Mouse (Mus musculus) left cerebral cortex, adult 8-10 months (tissue): ENCODE data around the gene Muc13. TPM values are rescaled to one million over a fixed set of nuclear protein-coding genes. Genes with fewer than 3 reads are reported as not detected.

ENCODE experiments used
- DNase-seq, 2 experiments: peaks; one replicate each; pipeline ENCODE4 v3.0.0; 2022; ENCODE audit warnings: low spot score in 2 of 2
- total RNA-seq, 4 experiments: library from RNA; stranded (reverse); gene quantifications; 2 replicates each; pipeline ENCODE4 v1.2.4; 2022

Muc13 gene
- total RNA-seq, 4 experiments from 2014 or later: 0.11 TPM; not detected in 3

- peak; percentile 44 to 79 for DNase-seq
Observed at GRCm38 (mm10) chr16:33820269-33821178, 26.7 kb downstream of the Muc13 start.

GRCm38 (mm10) chr16:33824603-33825002 is 30.8 kb downstream of the Muc13 start:
- DNase-seq: no peak

DNA sequence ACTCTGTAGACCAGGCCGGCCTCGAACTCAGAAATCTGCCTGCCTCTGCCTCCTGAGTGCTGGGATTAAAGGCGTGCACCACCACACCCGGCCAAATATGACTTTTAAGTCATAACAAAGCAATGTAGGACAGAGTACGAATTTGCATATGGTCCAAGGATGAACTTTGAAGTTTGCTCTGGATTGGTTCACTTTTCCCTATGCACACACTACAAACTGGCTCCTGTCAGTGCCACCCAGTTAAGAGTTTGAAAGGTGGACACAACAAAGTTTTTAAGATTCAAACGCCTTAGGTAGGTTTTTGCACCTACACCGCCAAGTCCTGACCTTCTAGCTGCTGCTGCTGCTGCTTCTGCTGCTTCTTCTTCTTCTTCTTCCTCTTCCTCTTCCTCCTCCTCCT is 34.7 kb downstream of the Muc13 start:
- DNase-seq: no peak

- peak in 1 of 2 experiments; percentile 32 for DNase-seq
Observed at GRCm38 (mm10) chr16:33829301-33829831, 35.5 kb downstream of the Muc13 start, which contains the start of gene Itgb5. Gene Itgb5 (plus strand): TSS chr16:33829665.

DNA sequence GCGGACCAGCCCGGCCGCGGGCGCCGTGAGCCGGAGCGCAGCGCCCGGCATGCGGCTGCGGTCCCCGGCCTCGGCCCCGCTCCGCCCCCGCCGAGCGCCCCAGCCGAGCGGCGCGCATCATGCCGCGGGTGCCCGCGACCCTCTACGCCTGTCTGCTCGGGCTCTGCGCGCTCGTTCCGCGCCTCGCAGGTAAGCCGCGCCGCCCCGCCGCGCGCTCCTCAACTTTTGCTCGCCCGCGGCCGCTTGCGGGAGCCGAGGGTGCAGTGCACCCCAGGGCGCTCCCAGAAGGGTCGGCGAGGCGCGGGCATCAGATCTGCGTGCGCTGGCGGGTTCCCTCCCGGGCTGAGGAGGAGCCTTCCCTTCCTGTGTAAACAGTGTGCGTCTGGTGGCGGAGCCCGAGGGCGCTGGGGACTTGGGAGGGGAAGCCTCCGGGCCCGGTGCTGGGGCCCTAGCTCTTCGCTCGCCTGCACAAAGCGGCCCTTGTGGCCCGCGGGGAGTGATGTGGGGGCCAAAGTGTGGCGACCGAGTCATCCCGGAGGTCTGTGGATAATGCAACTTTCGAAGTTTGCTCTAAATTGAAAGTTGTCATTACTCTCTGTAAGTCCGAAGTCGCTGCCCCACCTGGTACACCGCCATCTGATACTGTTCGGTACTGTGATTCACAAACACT is 36.1 kb downstream of the Muc13 start:
- no peak for DNase-seq

DNA sequence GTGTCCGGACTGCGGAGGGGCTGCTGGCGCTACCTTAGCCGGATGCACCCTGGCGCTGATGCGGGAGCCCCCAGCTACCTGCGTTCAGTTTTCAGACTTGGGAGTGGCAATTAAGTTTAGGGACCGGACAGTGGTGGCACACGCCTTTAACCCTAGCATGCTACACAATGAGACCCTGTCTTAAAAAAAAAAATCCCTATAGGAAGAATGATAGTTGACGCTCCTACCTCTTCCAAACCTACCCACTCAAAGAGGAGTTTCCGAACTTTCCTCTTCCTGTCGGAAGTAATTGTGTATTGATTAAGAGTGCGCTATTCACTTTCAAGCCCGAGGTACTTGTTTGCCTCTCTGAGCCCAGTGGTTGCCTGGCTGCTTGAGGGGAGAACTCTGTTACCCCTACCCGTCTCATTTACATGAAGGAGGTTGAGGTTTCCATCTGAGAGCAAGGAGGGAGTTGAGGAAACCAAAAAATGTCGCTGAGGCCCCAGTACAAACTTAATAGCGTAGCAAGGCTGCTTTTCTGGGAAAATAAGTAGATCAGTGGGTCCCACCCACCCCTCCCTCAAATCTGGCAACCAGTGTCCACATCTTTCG is 36.8 kb downstream of the Muc13 start:
- DNase-seq: no peak

- no peak for DNase-seq
Observed at GRCm38 (mm10) chr16:33832057-33832456, 38.2 kb downstream of the Muc13 start.

GRCm38 (mm10) chr16:33832728-33833428 is 39.0 kb downstream of the Muc13 start:
- no peak for DNase-seq

- no peak for DNase-seq
Observed at GRCm38 (mm10) chr16:33833429-33833753, 39.6 kb downstream of the Muc13 start.

DNA sequence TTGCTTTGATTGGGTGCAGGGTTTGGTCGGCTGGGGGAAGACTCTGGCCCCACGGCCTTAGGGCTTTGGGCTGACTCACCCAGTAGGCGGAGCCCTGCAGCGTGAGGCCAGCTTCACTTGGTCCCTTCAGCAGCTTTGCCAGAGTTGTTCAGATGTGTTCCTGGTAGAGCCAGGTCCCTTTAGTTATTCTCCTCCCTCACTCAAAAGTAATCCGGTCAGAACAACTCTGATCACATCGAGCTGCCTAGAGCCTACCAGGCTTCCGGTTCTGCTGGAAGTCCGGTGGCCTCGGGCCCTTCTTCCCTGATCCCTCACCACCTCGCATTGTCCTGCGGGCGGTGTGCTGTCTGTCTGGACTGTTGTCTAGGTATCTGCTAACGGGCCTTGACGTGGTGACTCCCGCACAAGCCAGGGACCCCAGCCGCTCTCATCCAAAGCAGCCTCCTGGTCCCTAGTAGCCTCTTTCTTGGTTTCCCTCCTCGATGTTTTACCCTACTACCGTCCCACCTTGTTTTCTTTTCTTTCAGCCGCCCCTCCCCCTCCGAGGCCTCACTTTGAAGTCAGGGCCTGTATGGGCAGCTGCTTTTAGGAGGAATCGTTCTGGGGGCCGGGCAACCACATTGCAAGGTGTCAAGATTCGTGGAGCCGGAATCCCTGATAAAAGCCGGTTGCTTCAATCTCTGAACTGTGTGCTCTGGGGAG is 40.1 kb downstream of the Muc13 start:
- DNase-seq: no peak

DNA sequence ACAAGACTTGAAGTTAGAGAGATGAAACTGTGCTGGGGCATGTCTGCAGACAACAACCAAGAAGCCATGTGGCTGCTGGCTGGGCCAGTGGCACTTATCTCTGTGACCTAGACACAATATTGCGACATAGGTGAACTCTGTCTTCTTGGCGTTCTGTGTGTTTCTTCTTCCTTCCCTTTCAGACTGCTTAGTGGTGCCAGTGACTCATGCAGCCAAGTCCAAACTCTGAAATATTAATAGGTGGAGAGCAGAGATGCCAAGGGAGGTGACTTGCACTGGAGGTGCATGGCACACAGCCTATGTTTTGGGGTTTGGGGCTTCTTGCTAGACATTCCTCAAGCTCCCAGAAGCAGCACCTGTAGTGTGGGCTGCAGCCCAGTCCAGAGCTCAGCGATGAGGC is 42.8 kb downstream of the Muc13 start:
- DNase-seq: no peak

- no peak for DNase-seq
Observed at GRCm38 (mm10) chr16:33837191-33837590, 43.4 kb downstream of the Muc13 start.

GRCm38 (mm10) chr16:33840616-33841015 is 46.8 kb downstream of the Muc13 start:
- DNase-seq: no peak

GRCm38 (mm10) chr16:33842081-33842880 is 48.4 kb downstream of the Muc13 start:
- DNase-seq: no peak

GRCm38 (mm10) chr16:33844150-33844611 is 50.3 kb downstream of the Muc13 start:
- no peak for DNase-seq

- no peak for DNase-seq
Observed at GRCm38 (mm10) chr16:33844866-33845265, 51.0 kb downstream of the Muc13 start.

DNA sequence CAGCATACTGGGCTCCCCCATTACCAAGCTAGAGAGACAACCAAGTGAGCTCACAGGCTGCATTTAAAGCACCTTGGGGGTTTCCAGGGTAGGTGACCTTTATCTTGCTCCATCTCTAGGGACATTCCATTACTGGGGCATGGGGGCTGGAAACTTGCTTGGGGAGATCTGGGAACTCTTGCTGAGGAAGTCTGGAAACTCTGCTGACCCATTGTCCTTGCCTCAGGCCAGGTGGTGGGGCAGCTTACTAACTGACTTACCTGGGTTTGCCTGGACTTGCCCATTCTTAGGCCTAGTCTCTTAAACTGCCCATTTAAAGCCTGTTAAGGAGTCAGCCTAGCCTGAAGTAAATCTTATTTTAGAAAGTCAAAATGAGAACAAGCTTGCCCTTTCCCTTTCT is 59.4 kb downstream of the Muc13 start:
- DNase-seq: no peak

- DNase-seq: no peak
Observed at GRCm38 (mm10) chr16:33858766-33859165, 64.9 kb downstream of the Muc13 start.

- DNase-seq: no peak
Observed at GRCm38 (mm10) chr16:33859380-33859779, 65.5 kb downstream of the Muc13 start.
